Mouse (Mus musculus): ENCODE data around the gene Nfatc4. TPM values are rescaled to one million over a fixed set of nuclear protein-coding genes. Genes with fewer than 3 reads are reported as not detected.

Gene Nfatc4
- total and polyA plus RNA-seq, 3 experiments, result 0.71 TPM; not detected in 2

DNA sequence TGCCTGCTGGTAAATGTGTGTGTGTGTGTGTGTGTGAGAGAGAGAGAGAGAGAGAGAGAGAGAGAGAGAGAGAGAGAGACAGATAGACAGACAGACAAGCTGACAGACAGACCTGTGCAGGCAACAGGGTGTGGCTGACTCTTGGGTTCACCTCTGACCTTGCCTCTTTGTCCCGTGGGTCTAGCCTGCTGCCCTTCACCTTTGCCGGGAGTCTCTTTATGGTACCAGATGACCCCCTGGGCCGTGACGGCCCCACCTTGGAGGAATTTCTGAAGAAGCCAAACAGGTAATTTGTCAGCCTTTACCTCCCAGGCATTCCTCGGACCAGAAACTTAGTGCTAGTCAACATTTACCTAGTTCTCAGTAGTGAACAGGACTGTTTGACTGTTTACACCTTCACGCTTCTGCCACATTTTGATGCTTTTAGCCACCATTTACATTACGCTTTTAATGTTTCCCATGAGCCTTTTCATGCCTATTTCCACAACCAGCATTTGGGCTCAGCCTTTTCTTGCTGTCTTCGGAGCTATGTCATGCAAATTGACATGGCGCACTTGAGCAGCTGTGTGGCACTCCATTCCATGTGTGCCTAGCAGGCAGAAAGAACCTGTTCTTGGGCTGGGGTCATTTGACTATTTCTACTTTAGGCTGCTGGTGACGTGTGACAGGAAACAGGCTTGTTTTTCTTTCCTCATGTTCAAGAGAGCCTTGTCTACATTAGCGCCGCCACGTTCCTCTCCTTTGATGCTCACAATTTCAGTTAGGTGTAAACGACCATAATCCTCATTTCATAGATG lies 45.5 kb downstream of the Nfatc4 start:
- DNase-seq (ENCODE audit: low spot score) (no peak), ATAC-seq (ENCODE audit: extremely low read depth, insufficient number of reproducible peaks, low FRiP score, poor library complexity, severe bottlenecking) (no peak)
- peaks cover 53% of the 10 kb centered on the region for H3K27me3 ChIP-seq (ENCODE audit: insufficient read depth, low read length)
- TF ChIP-seq CTCF (IDR thresholded peaks at IDR 0.05; ENCODE audit: low read depth, low read length) (no peak), TAL1 (conservative IDR thresholded peaks at IDR 0.05; ENCODE audit: low read depth, low read length) (no peak), POLR2AphosphoS5 (IDR thresholded peaks at IDR 0.05; ENCODE audit: insufficient replicate concordance, low read depth, low read length) (no peak), GATA2 (IDR thresholded peaks at IDR 0.05; ENCODE audit: borderline replicate concordance, low read depth, low read length) (no peak)
- H3K36me3 ChIP-seq (replicated peaks), result peaks cover 3% of the 10 kb centered on the region
- H3K4me3 ChIP-seq (ENCODE audit: low read depth, low read length), result no peak overlapping the region
- H3K9me3 ChIP-seq (replicated peaks), result no peaks in the 10 kb centered on the region
- H3K4me1 ChIP-seq (ENCODE audit: insufficient read depth, low read depth, low read length), result peaks cover 9% of the 10 kb centered on the region; the same call in 1 of the 2 replicates

DNA sequence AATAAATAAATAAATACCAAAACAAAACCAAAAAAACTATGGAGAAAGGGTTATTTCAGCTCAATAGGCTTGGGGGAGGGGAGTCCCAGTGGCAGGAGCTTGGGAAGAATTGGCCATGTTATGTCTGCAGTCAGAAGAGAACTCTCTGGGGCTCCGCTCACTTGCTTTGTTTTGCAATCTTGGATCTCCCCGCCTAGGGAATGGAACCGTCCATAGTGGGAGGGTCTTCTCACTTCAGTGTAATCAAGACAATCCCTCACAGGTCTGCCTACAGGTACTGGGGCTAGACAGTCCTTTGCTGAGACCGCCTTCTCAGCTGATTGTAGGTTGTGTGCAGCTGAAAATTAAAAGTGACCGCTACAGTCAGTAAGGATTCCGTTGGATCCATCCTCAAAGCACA lies 46.6 kb downstream of the Nfatc4 start:
- no peak for TF ChIP-seq CTCF (IDR thresholded peaks at IDR 0.05; ENCODE audit: low read depth, low read length)
- no peak for TF ChIP-seq GATA2 (IDR thresholded peaks at IDR 0.05; ENCODE audit: borderline replicate concordance, low read depth, low read length)
- TF ChIP-seq GATA1 (IDR thresholded peaks at IDR 0.05; ENCODE audit: borderline replicate concordance, low read length), result no peak
- no peak for TF ChIP-seq POLR2AphosphoS5 (IDR thresholded peaks at IDR 0.05; ENCODE audit: insufficient replicate concordance, low read depth, low read length)
- TF ChIP-seq TAL1 (conservative IDR thresholded peaks at IDR 0.05; ENCODE audit: low read depth, low read length), result no peak

DNA sequence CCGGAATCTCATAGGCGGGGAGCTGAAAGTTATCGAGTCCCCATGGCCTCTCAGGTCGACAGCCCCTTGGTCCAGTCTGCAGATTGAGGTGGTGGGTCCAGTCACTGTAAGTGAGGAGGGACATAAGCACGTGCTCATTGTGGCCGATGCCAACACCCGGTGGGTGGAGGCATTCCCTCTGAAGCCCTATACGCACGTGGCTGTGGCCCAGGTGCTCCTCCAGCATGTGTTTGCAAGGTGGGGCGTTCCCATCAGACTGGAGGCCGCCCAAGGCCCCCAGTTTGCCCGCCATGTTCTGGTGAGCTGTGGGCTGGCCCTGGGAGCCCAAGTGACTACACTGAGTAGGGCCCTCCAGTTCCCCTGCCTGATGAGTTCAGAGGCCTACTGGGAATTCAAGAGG lies 49.1 kb downstream of the Nfatc4 start:
- Histone ChIP-seq H3K4me3 (ENCODE audit: low read depth, low read length) (no peak overlapping the region), H3K36me3 (replicated peaks) (peaks cover 3% of the 10 kb centered on the region), H3K4me1 (ENCODE audit: insufficient read depth, low read depth, low read length) (peaks cover 12% of the 10 kb centered on the region), H3K27me3 (ENCODE audit: insufficient read depth, low read length) (peaks cover 46% of the 10 kb centered on the region), H3K9me3 (replicated peaks) (no peaks in the 10 kb centered on the region)
- DNase-seq (ENCODE audit: low spot score), result no peak
- no peak for ATAC-seq (ENCODE audit: extremely low read depth, insufficient number of reproducible peaks, low FRiP score, poor library complexity, severe bottlenecking)
- TF ChIP-seq CTCF (IDR thresholded peaks at IDR 0.05; ENCODE audit: low read depth, low read length), result no peak
- no peak for TF ChIP-seq GATA1 (IDR thresholded peaks at IDR 0.05; ENCODE audit: borderline replicate concordance, low read length)
- TF ChIP-seq GATA2 (IDR thresholded peaks at IDR 0.05; ENCODE audit: borderline replicate concordance, low read depth, low read length), result no peak
- no peak for TF ChIP-seq TAL1 (conservative IDR thresholded peaks at IDR 0.05; ENCODE audit: low read depth, low read length)
- no peak for TF ChIP-seq POLR2AphosphoS5 (IDR thresholded peaks at IDR 0.05; ENCODE audit: insufficient replicate concordance, low read depth, low read length)

More for the DNA sequence above, 46.6 kb downstream of the Nfatc4 start:
- peaks cover 12% of the 10 kb centered on the region for H3K4me1 ChIP-seq (ENCODE audit: insufficient read depth, low read depth, low read length)
- no peak overlapping the region for H3K4me3 ChIP-seq (ENCODE audit: low read depth, low read length)
- no peak for DNase-seq (ENCODE audit: low spot score)
- peaks cover 51% of the 10 kb centered on the region for H3K27me3 ChIP-seq (ENCODE audit: insufficient read depth, low read length)
- H3K9me3 ChIP-seq (replicated peaks), result no peaks in the 10 kb centered on the region
- peaks cover 3% of the 10 kb centered on the region for H3K36me3 ChIP-seq (replicated peaks)
- ATAC-seq (ENCODE audit: extremely low read depth, insufficient number of reproducible peaks, low FRiP score, poor library complexity, severe bottlenecking), result no peak

DNA sequence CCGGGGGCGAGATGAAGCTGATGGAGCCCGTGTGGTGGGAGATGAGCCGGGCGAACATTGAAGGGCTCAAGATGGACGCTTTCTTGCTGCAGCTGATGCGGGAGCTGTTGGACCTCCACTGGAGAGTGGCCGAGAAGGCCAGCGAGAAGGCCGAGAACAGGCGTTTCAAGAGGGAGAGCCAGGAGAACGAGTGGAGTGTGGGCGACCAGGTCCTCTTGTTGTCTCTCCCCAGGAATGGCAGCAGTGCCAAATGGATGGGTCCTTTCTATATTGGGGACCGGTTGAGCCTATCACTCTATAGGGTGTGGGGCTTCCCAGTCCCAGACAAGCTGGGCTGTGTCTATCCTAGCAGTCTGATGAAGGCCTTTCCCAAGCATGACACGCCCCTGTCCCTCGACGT lies 49.6 kb downstream of the Nfatc4 start:
- Histone ChIP-seq H3K4me1 (ENCODE audit: insufficient read depth, low read depth, low read length) (peaks cover 12% of the 10 kb centered on the region), H3K36me3 (replicated peaks) (peaks cover 3% of the 10 kb centered on the region), H3K4me3 (ENCODE audit: low read depth, low read length) (no peak overlapping the region), H3K9me3 (replicated peaks) (no peaks in the 10 kb centered on the region), H3K27me3 (ENCODE audit: insufficient read depth, low read length) (peaks cover 49% of the 10 kb centered on the region)
- DNase-seq (ENCODE audit: low spot score), result no peak
- ATAC-seq (ENCODE audit: extremely low read depth, insufficient number of reproducible peaks, low FRiP score, poor library complexity, severe bottlenecking), result no peak
- TF ChIP-seq TAL1 (conservative IDR thresholded peaks at IDR 0.05; ENCODE audit: low read depth, low read length), result no peak
- no peak for TF ChIP-seq CTCF (IDR thresholded peaks at IDR 0.05; ENCODE audit: low read depth, low read length)
- TF ChIP-seq POLR2AphosphoS5 (IDR thresholded peaks at IDR 0.05; ENCODE audit: insufficient replicate concordance, low read depth, low read length), result no peak
- no peak for TF ChIP-seq GATA2 (IDR thresholded peaks at IDR 0.05; ENCODE audit: borderline replicate concordance, low read depth, low read length)
- TF ChIP-seq GATA1 (IDR thresholded peaks at IDR 0.05; ENCODE audit: borderline replicate concordance, low read length), result no peak

DNA sequence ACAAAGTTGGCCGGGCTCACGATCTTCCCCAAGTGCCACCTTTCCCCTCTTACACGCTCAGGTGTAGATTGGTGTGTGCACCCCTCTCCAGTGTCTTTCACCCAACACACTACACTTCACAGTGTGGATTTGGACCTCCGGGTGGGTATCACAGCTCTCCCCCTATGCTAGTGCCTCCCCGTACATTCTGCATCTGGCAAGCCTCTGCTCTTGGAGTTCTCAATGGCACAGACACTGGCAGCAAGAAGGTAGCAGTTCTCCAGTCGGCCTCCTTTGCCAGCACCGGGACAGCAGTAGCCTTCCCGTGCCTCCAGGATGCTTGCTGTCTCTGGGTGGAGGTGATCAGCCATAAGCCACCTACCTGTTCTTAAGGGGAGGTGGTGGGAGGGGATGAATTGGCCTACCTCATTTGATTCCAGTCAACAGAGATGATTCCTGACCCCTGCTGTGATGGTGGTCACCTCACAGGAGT lies 50.3 kb downstream of the Nfatc4 start:
- no peak for TF ChIP-seq CTCF (IDR thresholded peaks at IDR 0.05; ENCODE audit: low read depth, low read length)
- no peak for TF ChIP-seq TAL1 (conservative IDR thresholded peaks at IDR 0.05; ENCODE audit: low read depth, low read length)
- TF ChIP-seq POLR2AphosphoS5 (IDR thresholded peaks at IDR 0.05; ENCODE audit: insufficient replicate concordance, low read depth, low read length), result no peak
- no peak for TF ChIP-seq GATA2 (IDR thresholded peaks at IDR 0.05; ENCODE audit: borderline replicate concordance, low read depth, low read length)
- TF ChIP-seq GATA1 (IDR thresholded peaks at IDR 0.05; ENCODE audit: borderline replicate concordance, low read length), result no peak
- ATAC-seq (ENCODE audit: extremely low read depth, insufficient number of reproducible peaks, low FRiP score, poor library complexity, severe bottlenecking) (no peak), DNase-seq (ENCODE audit: low spot score) (no peak)
- Histone ChIP-seq H3K27me3 (ENCODE audit: insufficient read depth, low read length) (peaks cover 55% of the 10 kb centered on the region), H3K9me3 (replicated peaks) (no peaks in the 10 kb centered on the region), H3K4me3 (ENCODE audit: low read depth, low read length) (no peak overlapping the region), H3K36me3 (replicated peaks) (peaks cover 3% of the 10 kb centered on the region), H3K4me1 (ENCODE audit: insufficient read depth, low read depth, low read length) (peaks cover 15% of the 10 kb centered on the region)

All from G1E (cell line).